Mouse (Mus musculus) adrenal gland, postnatal 10 days (tissue): ENCODE results near the gene Ssh2. TPM values are rescaled to one million over a fixed set of nuclear protein-coding genes. Genes with fewer than 3 reads are reported as not detected.
A peak's percentile ranks its signal among the peaks of the same experiment; 100 is the strongest.
"Not testable (repeated sequence)": the region's sequence is repeated elsewhere in the genome, so short reads cannot be mapped to it uniquely, and the experiment has no call there.

Experiments used
- DNase-seq: peaks from one replicate; pipeline ENCODE4 v3.0.0; 2021; ENCODE audit warnings: mixed read lengths
- total RNA-seq, 2 experiments: library from RNA; stranded (reverse); gene quantifications; 2 replicates each; pipeline ENCODE4 v1.2.3; 2021

The Ssh2 gene
- total RNA-seq, 2 experiments from 2014 or later: 32.6 to 38.0 TPM

DNA sequence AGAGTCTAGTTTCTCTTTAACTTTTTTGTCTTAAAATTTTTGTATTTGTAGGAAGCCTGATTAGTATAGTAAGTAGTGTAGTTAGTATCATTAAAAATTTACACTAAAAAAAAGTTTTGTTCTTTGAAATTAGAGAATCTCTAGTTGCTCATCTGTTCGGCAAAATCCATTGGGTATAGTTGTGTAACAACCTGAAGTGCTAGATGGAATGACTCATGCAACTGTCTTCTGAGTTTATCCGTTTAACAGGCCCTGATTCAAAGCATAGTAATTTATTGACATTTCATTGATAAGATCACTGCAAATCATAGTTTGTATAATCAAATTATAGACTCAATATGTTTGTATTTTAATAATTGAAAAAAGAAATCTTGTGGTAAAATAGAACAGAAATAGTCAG lies 14.7 kb downstream of the Ssh2 start:
- no peak for DNase-seq

DNA sequence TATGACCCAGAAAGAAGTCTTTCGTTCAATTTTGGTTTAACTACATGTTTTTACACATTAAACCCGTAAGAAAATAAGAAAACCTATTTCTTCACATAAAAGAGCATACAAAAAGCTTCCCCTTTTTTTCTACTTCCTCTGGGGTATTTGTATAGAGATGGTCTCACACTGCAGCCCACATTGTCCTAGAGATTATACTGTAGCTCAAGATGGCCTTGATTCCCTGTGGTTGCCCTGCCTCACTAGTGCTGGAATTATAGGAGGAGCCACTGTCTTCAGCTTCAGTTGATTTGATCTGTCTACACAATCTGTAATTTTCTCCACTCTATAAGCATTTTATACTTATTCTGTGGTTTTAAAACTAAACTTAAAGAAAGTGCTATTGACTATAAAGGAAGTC lies 15.4 kb downstream of the Ssh2 start:
- DNase-seq: no peak

DNA sequence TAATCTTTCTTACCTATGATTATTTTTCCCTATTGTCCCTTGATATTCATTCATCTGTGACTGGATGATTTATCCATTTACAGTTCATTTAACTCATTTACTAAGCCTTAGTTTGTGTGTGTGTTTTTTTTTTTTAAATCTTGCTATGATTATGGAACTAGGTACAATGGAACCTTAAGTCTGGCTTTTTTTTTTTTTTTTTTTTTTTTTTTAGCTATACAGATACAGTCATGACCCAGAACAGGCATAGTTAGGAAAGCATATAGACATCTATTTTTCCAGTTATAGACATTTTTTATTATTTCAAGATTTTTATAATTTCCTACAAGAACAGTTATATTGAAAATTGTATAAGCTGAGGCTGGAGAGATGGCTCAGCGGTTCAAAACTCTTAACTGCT lies 19.2 kb downstream of the Ssh2 start:
- no peak for DNase-seq

DNA sequence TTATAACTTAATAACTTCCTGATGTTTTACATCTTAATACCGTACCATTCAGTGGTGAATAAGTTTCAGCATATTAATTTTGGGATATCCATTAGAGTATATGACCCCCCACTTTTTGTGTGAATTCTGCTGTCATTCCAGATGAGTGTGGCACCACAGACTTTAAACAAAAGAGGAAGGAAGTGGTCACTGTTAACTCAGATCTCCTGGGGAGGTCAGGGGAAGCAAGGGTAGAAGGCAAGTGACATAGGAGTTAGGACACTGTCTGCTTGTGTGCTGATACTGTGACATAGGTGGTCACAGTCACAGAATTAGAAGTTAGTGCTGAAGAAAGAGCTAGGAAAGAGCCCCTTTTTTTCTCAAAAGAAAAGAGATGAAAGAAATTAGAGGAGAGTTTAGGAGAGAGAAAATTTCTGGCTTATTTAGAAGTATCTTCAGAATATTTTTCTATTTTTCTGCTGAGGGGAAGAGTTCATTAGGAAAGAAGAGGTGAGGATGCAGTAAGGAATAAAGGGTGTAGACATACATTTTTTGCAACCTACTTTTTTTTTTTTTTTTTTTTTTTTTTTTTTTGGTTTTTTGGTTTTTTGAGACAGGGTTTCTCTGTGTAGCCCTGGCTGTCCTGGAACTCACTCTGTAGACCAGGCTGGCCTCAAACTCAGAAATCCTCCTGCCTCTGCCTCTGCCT lies 23.7 kb downstream of the Ssh2 start:
- no peak for DNase-seq

DNA sequence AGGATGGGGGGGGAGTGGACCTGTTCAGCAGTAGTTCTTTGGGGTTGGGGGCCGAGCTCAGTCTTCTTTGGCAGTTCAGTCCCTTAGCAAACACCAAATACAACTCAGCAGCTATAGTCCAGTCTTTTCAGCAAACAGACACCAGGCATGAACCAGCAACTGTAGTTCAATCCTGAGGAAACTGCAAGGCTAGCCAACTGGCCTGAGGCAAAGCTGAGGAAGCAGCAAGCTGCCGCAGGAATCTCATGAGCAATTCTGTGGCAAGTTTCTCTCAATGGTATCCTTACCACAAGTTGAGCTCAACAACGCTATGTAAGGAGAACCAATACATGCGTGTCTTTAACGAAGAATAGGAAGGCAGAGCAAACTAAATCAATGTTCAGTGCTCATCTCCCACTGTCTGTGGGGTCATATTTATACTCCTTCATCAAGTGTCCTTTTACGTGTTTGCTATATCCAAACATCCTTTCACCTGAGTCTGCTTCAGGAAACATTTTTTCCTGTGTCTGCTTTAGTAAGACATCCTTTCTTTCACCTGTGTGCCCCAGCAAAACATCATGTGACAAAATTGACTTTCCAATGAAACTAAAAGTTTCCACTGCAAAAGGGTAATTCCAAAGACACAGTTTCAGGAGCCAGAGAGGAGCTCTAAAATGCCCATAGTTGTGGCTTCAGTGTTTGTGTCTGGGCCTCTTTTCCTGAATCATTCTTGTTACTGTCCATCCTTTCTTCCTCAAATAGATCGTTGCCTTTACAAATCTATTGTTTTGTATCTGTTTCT lies 24.6 kb downstream of the Ssh2 start:
- no peak for DNase-seq

DNA sequence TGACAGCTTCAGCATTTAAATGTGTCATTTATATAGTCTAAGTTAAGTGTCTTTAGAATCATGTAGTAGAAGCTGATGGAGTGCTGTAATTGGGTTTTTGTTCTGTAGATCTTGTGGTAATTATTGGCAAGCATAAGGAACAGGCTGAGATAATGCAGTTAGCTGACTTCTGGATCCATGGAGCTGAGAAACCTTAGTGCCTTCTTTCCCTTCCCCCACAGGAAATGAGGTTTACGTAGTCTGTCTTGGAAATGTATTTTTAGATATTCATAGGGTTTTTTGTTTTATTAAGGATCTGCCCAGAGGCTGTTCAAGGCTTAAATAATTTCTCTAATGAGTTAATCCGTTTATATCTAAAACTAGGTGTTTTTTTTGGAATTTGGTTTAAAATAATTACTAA lies 26.8 kb downstream of the Ssh2 start:
- DNase-seq: no peak

DNA sequence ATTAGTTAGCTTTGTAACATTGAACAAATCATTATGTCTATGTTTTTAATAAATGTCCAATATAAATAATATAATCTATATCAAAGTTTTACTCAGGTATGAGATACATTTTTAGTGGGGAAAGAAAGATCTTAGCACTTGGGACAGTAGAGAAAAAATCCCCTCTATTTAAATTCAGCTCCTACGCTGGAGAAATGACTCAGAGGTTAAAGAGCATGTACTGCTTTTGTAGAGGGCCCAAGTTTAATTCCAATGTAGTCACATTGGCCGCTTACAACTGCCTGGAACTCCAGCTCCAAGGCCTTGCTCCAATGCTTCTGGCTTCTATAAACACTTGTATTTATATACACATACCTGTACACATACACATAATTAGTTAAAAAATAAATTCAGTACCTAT lies 36.7 kb downstream of the Ssh2 start:
- no peak for DNase-seq

DNA sequence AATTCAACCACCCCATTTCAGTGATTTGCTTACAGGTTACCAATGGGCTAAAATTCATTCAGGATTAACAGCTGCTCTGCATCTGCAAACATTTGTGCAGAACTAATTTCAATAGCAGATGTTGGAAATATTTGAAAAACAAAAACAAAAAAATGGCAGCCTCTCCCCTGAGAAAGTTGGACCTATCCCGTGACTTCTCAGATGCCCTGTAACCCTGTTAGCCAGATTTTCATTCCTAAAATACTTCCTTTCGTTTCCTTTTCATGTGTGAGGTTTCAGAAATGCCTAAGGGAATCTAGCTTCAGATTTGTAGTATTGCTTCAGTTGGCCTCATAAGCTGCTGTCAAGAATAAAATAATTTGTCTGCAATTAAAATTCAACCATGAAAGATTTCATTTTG lies 43.4 kb downstream of the Ssh2 start:
- no peak for DNase-seq

DNA sequence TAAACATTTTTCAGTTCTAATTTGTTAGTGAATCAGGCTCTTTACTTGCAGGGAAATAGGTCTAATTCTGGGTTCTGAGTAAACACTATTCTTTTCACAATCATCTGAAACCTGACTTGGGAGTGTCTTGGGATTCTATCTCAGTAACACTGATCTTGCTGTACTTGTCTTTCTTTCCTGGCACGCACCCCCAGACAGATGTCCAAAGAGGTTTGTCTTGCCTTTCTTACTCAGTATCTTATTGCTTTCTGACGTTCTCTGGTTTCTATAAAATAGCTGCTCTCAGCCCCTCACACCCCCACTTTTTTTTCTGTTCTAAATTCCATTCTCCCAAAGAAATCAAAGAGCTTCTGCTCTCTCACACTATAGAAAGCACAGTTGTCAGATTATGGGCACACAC lies 51.3 kb downstream of the Ssh2 start:
- no peak for DNase-seq

DNA sequence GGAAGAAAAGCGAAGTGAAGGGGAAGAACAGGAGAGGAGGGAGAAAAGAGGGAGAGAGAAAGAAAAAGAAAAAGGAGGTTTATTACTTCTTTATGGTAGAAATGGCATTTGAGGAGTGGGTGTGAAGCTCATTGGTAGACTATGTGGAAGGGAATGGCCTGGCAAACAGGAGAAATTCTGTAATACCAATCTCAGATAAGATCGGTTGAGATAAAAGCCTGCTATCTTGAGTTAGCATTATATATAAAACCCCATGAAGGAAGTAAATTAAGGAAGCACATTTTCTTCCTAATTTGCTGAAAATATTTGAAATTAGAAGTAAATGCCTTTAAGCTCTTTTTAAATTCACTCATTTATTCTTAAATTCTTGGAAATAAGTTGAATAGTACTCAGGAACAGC lies 59.9 kb downstream of the Ssh2 start:
- no peak for DNase-seq

DNA sequence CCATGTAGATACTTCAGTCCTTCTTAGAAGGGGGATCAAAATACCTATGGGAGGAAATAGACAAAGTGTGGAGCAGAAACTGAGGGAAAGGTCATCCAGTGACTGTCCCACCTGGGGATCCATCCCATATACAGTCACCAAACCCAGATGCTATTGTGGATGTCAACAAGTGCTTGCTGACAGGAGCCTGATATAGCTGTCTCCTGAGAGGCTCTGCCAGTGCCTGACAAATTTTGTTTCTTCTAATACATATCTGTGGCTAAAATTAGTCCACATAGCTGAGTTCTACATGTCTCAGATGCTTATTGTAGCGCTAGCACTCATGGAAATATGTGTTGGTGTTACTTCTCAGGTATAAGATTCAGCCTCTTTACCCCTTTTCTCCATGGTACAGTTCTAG lies 62.5 kb downstream of the Ssh2 start:
- DNase-seq: not testable (repeated sequence)

DNA sequence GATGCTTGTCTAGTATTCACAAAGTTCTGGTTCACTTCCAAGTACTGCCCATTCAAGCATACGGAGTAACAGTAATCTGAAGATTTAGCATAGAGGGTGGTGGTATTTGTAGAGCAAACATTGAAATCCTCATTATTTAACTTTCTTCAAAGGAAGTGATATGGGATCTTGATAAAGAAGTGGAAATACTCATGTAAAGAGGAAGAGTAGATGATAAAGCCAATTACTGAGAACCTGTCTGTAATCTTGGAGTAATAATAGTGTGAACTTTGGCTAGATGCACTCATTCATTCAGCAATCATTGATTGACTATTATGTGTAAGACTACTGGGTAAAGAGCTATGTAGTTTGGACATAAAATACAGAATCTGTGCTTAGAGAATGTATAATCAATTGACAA lies 64.1 kb downstream of the Ssh2 start:
- DNase-seq: no peak

DNA sequence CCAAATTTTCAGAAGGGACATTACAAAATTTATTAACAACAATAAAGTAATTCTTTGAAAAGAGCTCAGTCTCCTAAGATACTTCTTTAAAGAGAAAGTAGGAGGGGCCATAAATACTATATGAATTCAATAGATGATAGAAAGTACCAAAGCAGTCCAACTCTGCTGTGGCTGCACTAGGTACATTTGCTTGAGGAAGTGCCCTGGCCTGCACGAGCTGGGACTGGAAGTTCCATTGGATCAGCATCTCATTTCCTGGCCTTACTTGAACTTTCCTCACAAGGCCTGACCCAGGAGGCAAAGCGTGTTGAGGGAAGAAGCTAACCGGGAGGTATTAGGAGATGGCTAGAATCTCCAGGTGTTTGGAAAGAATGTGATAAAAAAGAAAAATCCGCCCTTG lies 75.4 kb downstream of the Ssh2 start:
- DNase-seq: no peak

DNA sequence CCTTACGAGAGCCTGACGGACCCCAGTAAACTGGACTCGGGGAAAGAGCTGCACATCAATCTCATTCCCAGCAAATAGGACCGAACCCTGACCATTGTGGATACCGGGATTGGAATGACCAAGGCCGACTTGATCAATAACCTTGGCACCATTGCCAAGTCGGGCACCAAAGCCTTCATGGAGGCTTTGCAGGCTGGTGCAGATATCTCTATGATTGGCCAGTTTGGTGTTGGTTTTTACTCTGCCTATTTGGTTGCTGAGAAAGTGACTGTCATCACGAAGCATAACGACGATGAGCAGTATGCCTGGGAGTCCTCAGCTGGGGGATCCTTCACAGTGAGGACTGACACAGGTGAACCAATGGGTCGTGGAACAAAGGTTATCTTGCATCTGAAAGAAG lies 77.6 kb downstream of the Ssh2 start:
- not testable (repeated sequence) for DNase-seq

DNA sequence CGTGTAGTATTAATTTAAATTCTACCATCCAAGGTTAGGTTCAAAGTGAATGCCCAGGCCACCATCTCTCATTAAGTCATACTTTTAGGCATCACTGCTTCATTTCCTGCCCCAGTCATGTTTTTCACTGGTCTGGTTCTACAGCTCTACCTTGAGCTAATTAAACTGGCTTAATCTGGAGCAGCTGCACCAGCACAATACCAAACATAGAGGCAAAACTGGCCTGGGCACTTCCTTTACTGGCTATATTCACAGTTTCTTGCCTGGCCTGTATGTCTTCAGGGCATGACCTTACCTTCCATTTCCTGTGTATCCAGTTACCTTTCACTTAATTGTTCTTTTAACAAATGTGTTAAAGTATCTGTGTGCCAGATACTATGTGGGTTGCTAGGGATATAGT lies 81.2 kb downstream of the Ssh2 start:
- DNase-seq: no peak

DNA sequence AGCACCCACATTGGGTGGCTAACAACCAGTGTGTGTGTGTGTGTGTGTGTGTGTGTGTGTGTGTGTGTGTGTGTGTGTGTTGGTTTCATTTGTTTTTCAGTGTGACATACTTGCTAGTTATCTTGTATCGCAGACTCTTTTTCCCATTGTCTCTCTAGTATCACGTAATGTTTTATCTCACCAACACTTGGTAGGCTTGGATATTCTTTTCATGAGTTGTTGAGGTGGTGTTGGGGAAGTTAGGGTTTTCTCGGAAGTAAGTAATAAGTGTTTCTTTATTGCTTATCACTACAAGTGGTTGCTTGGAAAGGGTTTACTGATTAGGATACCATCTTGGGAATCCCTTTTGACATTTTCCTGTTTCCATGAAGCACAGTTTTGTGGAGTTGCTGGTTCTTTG lies 91.1 kb downstream of the Ssh2 start:
- DNase-seq: no peak

DNA sequence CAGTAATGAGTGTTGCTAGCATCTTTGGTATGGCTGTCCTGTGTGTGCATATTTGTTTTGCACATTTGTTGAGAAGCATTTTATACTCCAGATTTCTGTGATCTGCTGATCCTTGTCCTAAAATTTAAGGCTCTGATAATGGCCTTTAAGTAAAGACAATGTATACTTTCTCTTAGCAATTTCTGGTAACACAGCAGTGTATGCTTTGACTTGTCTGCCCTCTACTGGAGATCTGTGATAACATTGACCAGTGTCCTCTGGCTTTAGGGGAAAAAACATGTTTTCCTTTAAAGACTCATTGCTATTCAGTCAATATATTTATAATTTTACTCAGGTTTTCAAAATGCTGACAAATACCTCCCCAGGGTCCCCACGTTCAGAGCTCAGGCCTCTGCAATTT lies 92.4 kb downstream of the Ssh2 start:
- peak; percentile 39 for DNase-seq

DNA sequence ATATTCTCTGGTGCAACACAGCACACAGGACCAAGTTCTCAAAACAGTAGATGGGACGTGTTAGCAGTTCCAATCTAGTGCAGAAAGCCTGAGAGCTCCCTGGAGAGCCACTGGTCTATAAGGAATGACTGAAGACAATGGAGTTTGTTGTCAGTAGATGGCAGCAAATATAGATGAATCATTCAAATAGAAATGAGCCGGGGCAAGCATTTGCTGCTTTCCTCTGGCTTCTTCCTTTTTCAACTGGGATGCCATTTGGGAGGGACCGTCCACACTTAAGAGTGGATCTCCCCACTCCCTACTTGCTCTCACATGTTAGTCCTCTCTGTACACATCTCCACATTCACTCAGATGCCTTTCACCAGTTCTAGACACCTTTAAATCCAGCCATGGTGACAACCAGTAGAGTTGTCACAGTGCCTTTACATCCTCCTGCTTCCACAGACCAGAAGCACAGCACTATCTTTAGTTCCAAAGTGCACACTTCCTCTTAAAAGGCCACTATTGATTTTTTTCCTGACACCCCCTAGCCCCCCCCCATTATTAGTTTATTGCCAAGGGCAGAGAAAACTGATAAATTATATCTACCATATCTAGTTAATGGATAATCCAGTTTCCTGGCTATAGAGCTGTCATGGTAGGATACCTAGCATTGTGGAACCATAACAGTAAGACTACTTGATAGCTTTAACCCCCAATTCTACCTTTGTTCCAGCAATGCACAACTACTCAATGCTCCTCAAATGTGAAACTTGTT lies 101.8 kb downstream of the Ssh2 start:
- peak; percentile 10 for DNase-seq

DNA sequence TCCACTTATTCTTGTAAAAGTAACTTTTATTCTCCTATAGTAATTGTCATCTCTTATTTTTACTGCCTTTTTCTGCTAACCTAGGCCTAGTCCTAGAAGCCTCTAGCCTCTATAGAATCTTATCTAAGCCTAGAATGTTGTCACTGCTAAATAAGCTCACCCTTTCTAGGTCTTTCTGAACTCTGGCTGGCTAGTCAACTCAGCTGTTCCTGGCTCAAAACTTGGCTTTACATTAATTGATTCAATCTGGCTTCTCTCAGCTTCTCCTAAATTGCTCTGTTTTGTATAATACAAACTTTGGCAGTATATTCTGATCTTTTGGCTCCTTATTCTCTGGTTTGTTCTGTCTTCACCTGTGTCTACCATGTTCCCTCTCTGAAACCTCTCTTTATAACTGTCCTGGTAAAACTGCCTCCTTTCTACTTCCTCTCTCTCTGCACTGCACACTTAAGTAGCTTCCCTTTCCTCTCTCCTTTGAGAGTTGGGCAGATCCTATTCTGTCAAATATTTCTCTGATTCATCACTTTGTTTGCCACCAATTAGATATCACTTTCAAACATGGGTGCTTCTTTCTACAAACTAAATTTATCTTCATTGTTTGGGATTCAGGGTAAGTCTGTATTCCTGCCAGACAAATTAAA lies 102.5 kb downstream of the Ssh2 start:
- DNase-seq: no peak

DNA sequence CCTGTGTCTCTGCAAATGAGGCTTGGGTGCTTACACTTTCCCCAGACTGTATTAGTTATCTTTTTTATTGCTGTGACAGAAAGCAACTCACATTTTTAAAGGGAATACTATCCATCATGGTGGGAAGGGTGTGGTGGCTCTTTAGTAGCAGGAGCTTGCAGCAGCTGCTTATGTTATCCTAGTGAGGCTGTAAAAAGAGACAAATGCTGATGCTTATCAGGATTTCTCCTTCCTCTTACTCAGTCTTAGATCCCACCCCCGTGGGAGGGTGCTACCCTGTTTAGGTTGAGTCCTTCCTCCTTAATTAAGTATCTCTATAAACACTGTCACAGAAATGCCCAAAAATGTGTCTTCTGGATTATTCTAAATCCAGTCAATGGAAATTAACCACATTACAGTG lies 105.1 kb downstream of the Ssh2 start:
- DNase-seq: no peak

DNA sequence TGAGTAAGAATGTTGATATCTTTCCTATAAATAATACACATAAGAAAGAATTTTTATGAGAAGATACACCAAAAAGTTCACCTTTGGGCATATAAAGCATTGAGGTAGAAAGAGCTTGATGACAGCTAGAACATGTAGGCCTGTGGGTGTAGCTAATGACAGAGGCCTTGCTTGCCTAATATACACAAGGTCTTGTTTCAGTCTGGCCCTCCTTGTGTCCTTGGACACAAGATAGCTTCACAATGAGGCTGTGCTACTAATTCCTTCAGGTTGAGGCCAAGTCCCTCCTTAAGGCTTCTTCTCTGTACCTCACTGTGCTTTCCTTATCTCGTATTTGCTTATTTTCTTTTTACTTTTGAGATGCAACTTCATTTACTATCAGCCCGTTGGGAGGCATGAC lies 114.4 kb downstream of the Ssh2 start:
- DNase-seq: no peak

DNA sequence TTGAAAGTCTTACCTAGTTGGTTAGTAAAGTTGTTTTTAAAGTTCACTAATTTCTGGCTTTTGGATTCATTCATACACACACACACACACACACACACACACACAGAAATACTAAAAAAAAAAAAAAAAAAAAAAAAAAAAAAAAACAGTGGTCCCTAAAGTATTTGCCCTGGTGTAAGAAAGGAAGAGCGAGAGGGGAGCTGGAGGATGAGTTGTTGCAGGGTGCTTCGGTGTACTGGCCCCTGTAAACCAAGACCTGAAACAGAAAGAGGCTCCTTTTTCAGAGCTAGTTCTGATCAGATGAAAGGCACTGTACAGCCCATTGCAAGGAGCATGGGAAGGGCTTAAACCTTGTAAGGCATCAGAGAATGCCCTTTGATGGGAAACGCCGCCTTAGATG lies 131.2 kb downstream of the Ssh2 start:
- DNase-seq: no peak
